Mouse (Mus musculus): ENCODE data around the gene Cpt1b. TPM values are rescaled to one million over a fixed set of nuclear protein-coding genes. Genes with fewer than 3 reads are reported as not detected.

Cpt1b gene
- polyA plus RNA-seq, 1 experiment from 2014 or later, result 0.94 TPM

DNA sequence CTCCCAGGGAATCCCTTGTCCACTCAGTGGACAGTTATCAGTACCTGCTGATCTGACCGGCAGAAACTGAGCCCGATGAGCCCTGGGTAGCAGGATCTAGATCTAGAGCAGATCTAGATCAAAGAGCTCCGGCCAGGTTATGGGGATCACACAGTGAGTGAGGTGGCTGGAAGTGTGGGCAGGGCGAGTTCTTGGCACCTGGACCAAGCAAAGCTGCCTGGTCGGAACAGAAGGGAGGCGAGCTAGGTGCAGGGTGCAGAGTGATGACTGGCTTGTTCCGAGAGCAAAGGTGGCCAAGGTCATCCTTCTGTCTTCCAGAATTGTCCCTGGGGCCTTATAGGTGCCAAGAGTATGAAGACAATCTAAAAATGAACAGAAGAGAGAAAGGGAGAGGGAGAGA lies 34.2 kb upstream of the Cpt1b start:
- Histone ChIP-seq H3K27me3 (no peaks in the 10 kb centered on the region), H3K4me3 (no peak overlapping the region), H3K36me3 (ENCODE audit: poor library complexity, severe bottlenecking) (peaks cover 76% of the 10 kb centered on the region), H3K9ac (no peak overlapping the region), H3K27ac (no peak overlapping the region), H3K4me1 (peaks cover 16% of the 10 kb centered on the region), H3K9me3 (replicated peaks) (no peaks in the 10 kb centered on the region), H3K4me2 (no peak overlapping the region)
- WGBS, result 91% methylated on average over 7 of the region's 7 CpGs
- no peak for ATAC-seq

DNA sequence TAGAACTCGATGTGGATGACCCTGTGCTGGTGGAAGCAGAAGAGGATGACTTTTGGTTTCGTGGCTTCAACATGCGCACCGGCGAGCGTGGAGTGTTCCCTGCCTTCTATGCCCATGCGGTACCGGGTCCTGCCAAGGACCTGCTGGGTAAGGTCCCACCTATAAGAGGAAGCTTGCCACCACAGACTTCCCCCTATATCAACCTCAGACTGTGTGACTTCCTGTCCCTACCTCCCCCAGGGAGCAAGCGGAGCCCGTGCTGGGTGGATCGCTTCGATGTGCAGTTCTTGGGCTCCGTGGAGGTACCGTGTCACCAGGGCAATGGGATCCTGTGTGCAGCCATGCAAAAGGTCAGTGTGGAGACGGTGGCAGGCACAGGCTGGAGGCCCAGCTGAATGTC lies 33.3 kb upstream of the Cpt1b start:
- 94% methylated on average over 15 of the region's 15 CpGs for WGBS
- ATAC-seq, result no peak
- H3K27ac ChIP-seq, result no peak overlapping the region
- H3K36me3 ChIP-seq (ENCODE audit: poor library complexity, severe bottlenecking), result peaks cover 73% of the 10 kb centered on the region
- no peak overlapping the region for H3K4me2 ChIP-seq
- H3K4me1 ChIP-seq, result peaks cover 20% of the 10 kb centered on the region
- H3K9me3 ChIP-seq (replicated peaks), result no peaks in the 10 kb centered on the region
- H3K9ac ChIP-seq, result no peak overlapping the region
- H3K27me3 ChIP-seq, result no peaks in the 10 kb centered on the region
- H3K4me3 ChIP-seq, result no peak overlapping the region

DNA sequence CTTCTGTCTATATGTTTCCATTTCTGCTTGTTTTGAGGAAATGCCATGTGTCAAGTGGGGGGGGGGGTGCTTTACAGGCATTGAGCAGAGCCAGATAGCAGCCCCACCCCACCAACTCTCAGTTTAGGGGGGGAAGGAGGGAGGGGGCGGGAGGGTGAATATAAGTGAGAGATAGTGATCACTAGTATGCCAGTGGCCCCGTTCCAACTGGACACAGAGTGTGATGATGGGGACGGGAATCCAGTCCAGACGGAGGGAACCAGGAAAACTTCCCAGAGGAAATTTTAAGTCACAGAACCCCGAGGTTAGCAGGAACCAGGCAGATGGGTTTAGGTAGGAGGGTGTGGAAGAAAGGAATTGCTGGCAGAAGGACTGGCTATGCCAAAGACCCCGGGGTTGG lies 30.0 kb upstream of the Cpt1b start:
- H3K36me3 ChIP-seq (ENCODE audit: poor library complexity, severe bottlenecking), result peaks cover 44% of the 10 kb centered on the region
- ATAC-seq, result no peak
- no peaks in the 10 kb centered on the region for H3K9me3 ChIP-seq (replicated peaks)
- peaks cover 26% of the 10 kb centered on the region for H3K4me1 ChIP-seq
- H3K9ac ChIP-seq, result peak overlapping the region; percentile 88
- no peak overlapping the region for H3K27ac ChIP-seq
- H3K27me3 ChIP-seq, result peaks cover 12% of the 10 kb centered on the region
- H3K4me3 ChIP-seq, result peak overlapping the region; percentile 85
- H3K4me2 ChIP-seq, result peak overlapping the region; percentile 88
- 82% methylated on average over 6 of the region's 6 CpGs for WGBS

DNA sequence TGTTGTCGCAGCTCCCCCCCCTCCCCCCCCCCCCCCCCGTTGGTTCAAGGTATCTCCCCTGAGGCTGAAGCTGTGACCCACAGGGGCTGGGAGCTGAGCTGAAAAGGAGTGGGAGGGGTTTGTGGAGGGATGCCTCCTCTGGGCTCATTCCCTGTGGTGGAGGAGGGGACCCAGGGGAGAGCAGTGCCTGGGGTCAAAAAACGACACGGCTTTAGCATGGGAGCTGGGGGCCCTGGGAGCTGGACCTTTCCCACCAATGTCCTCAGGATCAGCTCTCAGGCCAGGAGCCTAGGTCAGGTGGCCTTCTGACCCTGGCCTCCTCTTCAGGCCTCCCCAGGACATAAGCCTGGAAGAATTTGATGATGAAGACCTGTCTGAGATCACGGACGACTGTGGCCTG lies 29.2 kb upstream of the Cpt1b start:
- Histone ChIP-seq H3K4me2 (peak overlapping the region; percentile 88), H3K4me1 (peaks cover 26% of the 10 kb centered on the region), H3K4me3 (peak overlapping the region; percentile 85), H3K27ac (peak overlapping the region; percentile 31; the same call in 1 of the 2 replicates), H3K36me3 (ENCODE audit: poor library complexity, severe bottlenecking) (peaks cover 36% of the 10 kb centered on the region), H3K9me3 (replicated peaks) (no peaks in the 10 kb centered on the region), H3K27me3 (peaks cover 12% of the 10 kb centered on the region), H3K9ac (peak overlapping the region; percentile 88)
- 7% methylated on average over 4 of the region's 6 CpGs for WGBS
- peak; percentile 36 for ATAC-seq

DNA sequence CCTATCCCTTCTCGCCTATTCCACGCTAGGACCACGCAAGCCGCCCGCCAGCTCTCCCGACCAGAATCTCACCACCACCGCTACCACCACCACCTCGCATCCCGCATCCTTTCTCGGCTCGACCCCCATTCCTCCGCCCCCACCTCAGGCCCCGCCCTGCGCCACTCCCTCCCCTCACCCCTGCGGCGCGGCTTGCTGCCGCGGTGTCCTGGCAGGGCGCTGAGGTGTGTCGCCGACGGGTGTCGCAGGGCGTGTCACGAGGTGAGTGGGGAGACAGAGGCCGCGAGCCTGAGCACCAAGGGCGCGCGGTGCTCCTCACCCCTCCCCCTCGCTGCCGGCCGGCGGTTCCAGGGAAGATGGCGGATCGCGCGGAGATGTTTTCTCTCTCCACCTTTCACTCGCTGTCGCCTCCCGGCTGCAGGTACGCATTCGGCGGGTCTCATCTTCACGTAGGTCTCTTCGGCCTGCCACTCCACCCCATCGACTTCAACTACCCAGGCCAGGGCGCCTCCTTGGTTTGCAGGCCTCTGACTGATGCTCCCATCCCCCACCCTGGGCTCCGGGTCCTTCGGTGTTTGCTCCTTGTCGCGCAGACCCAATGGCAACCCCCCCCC lies 28.3 kb upstream of the Cpt1b start, which contains the start of gene Mapk8ip2:
Gene Mapk8ip2, plus strand, starts transcription at position 49 of the 614 bp plus-strand sequence.
- ATAC-seq, result peak; percentile 85
- Histone ChIP-seq H3K9me3 (replicated peaks) (no peaks in the 10 kb centered on the region), H3K4me1 (peaks cover 26% of the 10 kb centered on the region), H3K27me3 (peaks cover 18% of the 10 kb centered on the region), H3K9ac (peak within 1 kb of the TSS; percentile 88), H3K4me3 (peak within 1 kb of the TSS; percentile 85), H3K27ac (peak within 1 kb of the TSS; percentile 77), H3K4me2 (peak within 1 kb of the TSS; percentile 88), H3K36me3 (ENCODE audit: poor library complexity, severe bottlenecking) (peaks cover 27% of the 10 kb centered on the region)
- WGBS, result under 1% methylated on average over 53 of the region's 53 CpGs

DNA sequence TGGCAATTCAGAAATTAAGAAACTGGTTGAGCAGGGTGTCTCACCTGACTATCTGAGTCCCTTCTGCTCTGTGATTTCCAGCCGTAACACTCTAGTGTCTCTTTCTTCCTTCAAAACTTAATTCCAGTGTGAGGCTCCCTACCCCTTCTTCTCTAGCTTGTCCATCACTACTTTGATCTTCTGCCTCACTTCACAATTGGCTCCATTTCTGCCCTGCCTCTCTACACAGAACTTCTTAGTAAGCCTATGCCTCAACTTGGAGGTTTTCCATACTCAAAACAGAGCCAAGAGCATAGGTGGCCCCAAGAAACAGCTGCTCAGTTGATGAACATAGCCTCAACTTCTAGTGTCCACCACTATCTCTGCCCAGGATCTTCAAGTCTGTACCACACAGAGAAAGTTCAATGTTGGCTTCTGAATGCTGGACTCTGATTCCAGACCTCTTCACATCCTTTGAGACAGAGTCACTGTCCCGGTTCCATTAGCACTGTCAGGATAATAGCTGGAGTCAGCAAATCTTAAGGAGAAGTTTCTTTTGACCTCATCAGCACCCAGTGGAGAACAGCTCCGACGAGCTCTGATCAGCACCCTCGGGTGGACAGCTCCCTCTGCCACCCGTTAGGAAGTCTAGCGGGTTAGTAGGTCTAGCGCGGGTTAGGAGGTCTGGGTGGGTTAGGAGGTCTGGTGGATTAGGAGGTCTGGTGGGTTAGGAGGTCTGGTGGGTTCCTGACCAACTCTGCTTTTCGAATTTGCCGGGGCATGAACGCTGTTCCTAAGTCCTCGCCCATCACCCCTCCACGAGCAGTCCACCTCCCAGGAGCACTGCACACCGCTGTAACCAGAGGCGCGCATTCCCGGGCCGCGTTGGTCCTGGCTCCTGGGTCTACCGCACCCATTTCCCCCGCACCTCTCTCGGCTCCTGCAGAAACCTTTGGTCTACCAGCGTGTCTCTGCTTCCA lies 27.5 kb upstream of the Cpt1b start:
- Histone ChIP-seq H3K9ac (peak overlapping the region; percentile 88), H3K4me3 (peak overlapping the region; percentile 85), H3K27ac (no peak overlapping the region), H3K36me3 (ENCODE audit: poor library complexity, severe bottlenecking) (peaks cover 19% of the 10 kb centered on the region), H3K4me2 (peak overlapping the region; percentile 88), H3K4me1 (peaks cover 26% of the 10 kb centered on the region), H3K27me3 (peaks cover 18% of the 10 kb centered on the region), H3K9me3 (replicated peaks) (no peaks in the 10 kb centered on the region)
- 5% methylated on average over 24 of the region's 24 CpGs for WGBS
- ATAC-seq, result peak; percentile 69

DNA sequence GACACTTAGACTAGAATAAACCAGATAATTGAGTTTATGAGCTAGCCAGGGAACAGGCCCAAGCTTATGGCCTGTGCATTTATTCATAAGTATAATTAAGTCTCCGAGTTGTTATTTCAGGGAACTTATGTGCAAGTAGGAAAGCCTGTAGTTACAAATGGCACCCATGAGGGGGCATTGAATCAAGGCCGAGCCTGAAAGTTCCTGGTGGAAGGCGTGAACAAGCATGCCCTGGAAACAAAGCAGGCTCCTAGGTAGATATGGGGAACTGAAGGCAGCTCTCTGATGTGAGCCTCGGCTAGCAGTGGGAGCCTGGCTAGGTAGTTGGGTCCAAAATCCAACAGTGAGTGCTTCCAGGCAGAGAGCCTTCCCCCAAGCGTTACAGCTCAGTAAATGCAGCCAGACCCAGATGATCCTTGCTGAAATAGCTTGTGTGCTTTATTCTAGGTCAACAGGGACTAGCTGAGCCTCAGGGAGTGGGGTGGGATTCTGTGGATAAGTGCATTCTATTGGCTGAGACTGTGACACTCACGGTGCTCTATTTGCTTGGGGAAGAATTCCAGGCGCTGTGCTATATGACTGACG lies 16.9 kb upstream of the Cpt1b start:
- ATAC-seq, result no peak
- Histone ChIP-seq H3K4me1 (no peaks in the 10 kb centered on the region), H3K4me2 (no peak overlapping the region), H3K27me3 (no peaks in the 10 kb centered on the region), H3K9me3 (replicated peaks) (no peaks in the 10 kb centered on the region), H3K27ac (no peak overlapping the region), H3K36me3 (ENCODE audit: poor library complexity, severe bottlenecking) (no peaks in the 10 kb centered on the region), H3K4me3 (no peak overlapping the region), H3K9ac (no peak overlapping the region)
- WGBS, result 32% methylated on average over 8 of the region's 8 CpGs

DNA sequence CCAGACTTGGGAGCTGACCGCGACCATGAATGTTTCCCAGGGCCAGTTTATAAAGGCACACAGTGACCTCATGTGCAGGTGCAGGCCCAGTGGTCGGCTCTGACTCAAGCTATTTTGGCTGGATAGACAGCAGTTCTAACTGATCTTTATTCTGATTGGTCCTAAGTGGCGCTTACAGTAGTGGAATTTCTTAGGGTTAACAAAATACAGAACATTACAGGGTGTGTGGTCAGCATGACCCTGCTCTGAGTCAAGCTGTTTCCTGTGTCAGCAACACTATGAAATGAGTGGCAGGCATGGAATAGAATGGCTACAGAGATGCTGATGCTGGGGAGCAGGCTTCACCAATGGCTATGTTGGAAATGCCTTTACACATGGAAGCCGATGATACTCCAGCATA lies 10.2 kb upstream of the Cpt1b start:
- WGBS, result 86% methylated on average over 5 of the region's 5 CpGs
- no peak overlapping the region for H3K27ac ChIP-seq
- H3K27me3 ChIP-seq, result no peaks in the 10 kb centered on the region
- 0 out of 2 replicates have a peak, but pooled peaks cover 4% of the 10 kb centered on the region for H3K4me1 ChIP-seq
- ATAC-seq, result no peak
- no peaks in the 10 kb centered on the region for H3K9me3 ChIP-seq (replicated peaks)
- no peak overlapping the region for H3K4me3 ChIP-seq
- no peak overlapping the region for H3K9ac ChIP-seq
- H3K36me3 ChIP-seq (ENCODE audit: poor library complexity, severe bottlenecking), result no peaks in the 10 kb centered on the region
- H3K4me2 ChIP-seq, result no peak overlapping the region

DNA sequence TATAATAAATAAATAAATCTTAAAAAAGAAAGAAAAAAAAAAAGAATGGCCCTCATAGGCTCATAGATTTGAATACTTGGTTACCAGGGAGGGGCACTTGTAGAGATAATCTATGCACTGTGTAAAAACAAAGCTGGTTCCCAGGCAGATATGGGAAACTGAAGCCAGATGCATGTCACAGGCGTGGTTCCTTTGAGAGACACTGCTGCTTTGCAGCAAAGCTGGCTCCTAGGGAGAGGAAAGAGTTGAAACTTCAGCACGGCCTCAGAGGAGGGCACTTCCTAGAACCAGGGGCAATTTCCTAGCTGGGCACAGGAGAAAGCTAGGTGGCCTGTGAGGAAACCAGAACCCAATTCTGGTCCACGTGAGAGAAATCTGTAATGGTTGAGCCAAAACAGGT lies 8.5 kb upstream of the Cpt1b start:
- Histone ChIP-seq H3K4me1 (0 out of 2 replicates have a peak, but pooled peaks cover 5% of the 10 kb centered on the region), H3K4me2 (no peak overlapping the region)
- WGBS, result 71% methylated on average over 3 of the region's 3 CpGs

DNA sequence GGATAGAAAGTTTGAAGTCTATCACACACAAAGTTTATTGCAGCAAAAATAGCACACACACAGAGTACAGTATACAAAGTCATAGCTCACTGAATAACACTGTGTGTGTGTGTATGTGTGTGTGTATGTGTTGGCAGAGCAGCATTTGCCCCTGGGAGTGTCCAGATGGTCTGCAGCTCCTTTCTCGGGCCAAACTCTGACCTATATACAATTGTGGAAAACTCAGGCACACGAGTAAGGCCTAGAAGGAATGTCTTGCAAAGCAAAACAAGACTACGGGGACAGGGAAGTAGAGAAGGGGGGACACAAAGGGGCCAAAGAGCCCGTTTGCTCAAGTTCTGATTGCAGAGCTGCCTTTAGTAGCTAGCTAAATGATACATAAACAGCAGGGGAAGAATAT lies 7.3 kb upstream of the Cpt1b start:
- H3K27me3 ChIP-seq, result no peaks in the 10 kb centered on the region
- no peak overlapping the region for H3K27ac ChIP-seq
- ATAC-seq, result no peak
- no peak overlapping the region for H3K9ac ChIP-seq
- WGBS, result 78% methylated on average over 4 of the region's 4 CpGs
- peaks cover 2% of the 10 kb centered on the region for H3K36me3 ChIP-seq (ENCODE audit: poor library complexity, severe bottlenecking)
- H3K4me1 ChIP-seq, result peaks cover 14% of the 10 kb centered on the region
- no peak overlapping the region for H3K4me3 ChIP-seq
- no peaks in the 10 kb centered on the region for H3K9me3 ChIP-seq (replicated peaks)
- no peak overlapping the region for H3K4me2 ChIP-seq

More for the DNA sequence above, 8.5 kb upstream of the Cpt1b start:
- H3K36me3 ChIP-seq (ENCODE audit: poor library complexity, severe bottlenecking), result no peaks in the 10 kb centered on the region
- ATAC-seq, result no peak
- no peaks in the 10 kb centered on the region for H3K9me3 ChIP-seq (replicated peaks)
- no peak overlapping the region for H3K27ac ChIP-seq
- H3K4me3 ChIP-seq, result no peak overlapping the region
- no peak overlapping the region for H3K9ac ChIP-seq
- no peaks in the 10 kb centered on the region for H3K27me3 ChIP-seq

DNA sequence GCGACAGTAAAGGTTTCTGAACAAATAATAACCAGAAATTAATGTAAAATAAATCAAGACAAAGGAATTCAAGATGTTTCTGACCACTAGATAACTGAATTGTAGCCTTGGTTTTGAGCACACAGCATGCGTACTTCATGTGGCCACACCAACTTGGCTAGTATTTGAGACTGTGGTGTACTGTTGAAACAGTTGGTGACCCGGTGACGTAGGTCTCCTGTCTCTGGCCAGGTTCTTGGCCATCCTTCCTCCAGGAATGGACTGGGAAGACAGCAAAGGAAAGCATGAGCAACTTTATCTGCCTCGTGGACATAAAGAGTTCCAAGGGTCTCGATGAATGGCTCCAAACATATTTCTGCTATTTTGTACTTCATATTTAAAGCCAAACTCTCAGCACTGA lies 6.1 kb upstream of the Cpt1b start:
- no peak for ATAC-seq
- Histone ChIP-seq H3K36me3 (ENCODE audit: poor library complexity, severe bottlenecking) (peaks cover 13% of the 10 kb centered on the region), H3K4me1 (peaks cover 16% of the 10 kb centered on the region), H3K4me2 (no peak overlapping the region), H3K9ac (no peak overlapping the region), H3K9me3 (replicated peaks) (no peaks in the 10 kb centered on the region), H3K27ac (no peak overlapping the region), H3K27me3 (no peaks in the 10 kb centered on the region), H3K4me3 (no peak overlapping the region)
- WGBS, result 96% methylated on average over 6 of the region's 6 CpGs

DNA sequence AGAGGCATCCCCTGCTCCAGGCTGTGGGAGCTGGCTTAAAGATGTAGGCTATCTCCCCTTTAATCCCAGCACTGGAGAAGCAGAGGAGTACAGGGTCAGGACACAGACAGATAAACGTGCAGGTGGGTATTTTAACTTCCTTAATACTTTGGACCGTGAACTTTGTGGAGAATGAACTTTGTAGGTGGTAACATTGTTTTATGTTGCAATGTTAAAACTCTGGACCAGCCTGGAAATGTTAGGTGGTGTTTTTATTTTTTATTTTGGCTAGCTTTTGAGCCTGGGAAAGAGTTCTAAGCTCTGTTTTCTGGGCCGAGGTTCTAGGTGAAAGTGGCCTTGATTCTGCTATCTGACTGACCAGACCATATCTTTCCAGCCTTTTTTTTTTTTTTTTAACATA lies 5.6 kb upstream of the Cpt1b start:
- ATAC-seq, result no peak
- Histone ChIP-seq H3K27ac (no peak overlapping the region), H3K36me3 (ENCODE audit: poor library complexity, severe bottlenecking) (peaks cover 19% of the 10 kb centered on the region), H3K4me1 (peaks cover 16% of the 10 kb centered on the region), H3K27me3 (no peaks in the 10 kb centered on the region), H3K9me3 (replicated peaks) (no peaks in the 10 kb centered on the region), H3K4me3 (no peak overlapping the region), H3K9ac (no peak overlapping the region), H3K4me2 (no peak overlapping the region)
- 86% methylated on average over 3 of the region's 3 CpGs for WGBS

All from forebrain, embryonic 13.5 days (tissue).